Mouse (Mus musculus) stomach, embryonic 14.5 days (tissue): ENCODE measurements around the gene Gm20696. TPM values are rescaled to one million over a fixed set of nuclear protein-coding genes. Genes with fewer than 3 reads are reported as not detected.

Experiments used
- ATAC-seq: fragments of 200-750 bp; cut with Nextera tagmentation; 2 replicates; pipeline ENCODE4 v1.8.0; 2017; ENCODE audit warnings: low read depth, moderate TSS enrichment; ENCODE audit not compliant: insufficient number of reproducible peaks, insufficient read depth, low FRiP score
- H3K27ac ChIP-seq: fragments of 300-500 bp; sonication (generic); 2 replicates; pipeline ENCODE4 v1.5.1; 2014; ENCODE audit warnings: mild to moderate bottlenecking, low read length, moderate library complexity, mixed read lengths
- H3K27me3 ChIP-seq: fragments of 300-500 bp; sonication (generic); 2 replicates; pipeline ENCODE4 v1.6.1; 2014; ENCODE audit warnings: low read length, control low read depth, mixed read lengths; ENCODE audit not compliant: control insufficient read depth, insufficient read depth
- H3K36me3 ChIP-seq: fragments of 300-500 bp; sonication (generic); 2 replicates; pipeline ENCODE4 v1.6.1; 2014; ENCODE audit warnings: mild to moderate bottlenecking, control low read depth, low read length, moderate library complexity, mixed read lengths; ENCODE audit not compliant: control insufficient read depth, insufficient read depth
- H3K4me1 ChIP-seq: fragments of 300-500 bp; sonication (generic); 2 replicates; pipeline ENCODE4 v1.6.1; 2014; ENCODE audit warnings: low read length, control low read depth, mixed read lengths; ENCODE audit not compliant: control insufficient read depth, insufficient read depth
- H3K4me2 ChIP-seq: fragments of 300-500 bp; sonication (generic); replicated peaks from 2 replicates; pipeline ENCODE4 v1.6.1; 2014; ENCODE audit warnings: low read depth, low read length, control low read depth
- H3K4me3 ChIP-seq: fragments of 300-500 bp; sonication (generic); 2 replicates; pipeline ENCODE4 v1.5.1; 2014; ENCODE audit warnings: low read depth, low read length, control low read depth
- H3K9ac ChIP-seq: fragments of 300-500 bp; sonication (generic); replicated peaks from 2 replicates; pipeline ENCODE4 v1.6.1; 2014; ENCODE audit warnings: low read depth, mild to moderate bottlenecking, control low read depth, low read length, moderate library complexity, mixed read lengths
- H3K9me3 ChIP-seq: fragments of 300-500 bp; sonication (generic); 2 replicates; pipeline ENCODE4 v1.6.1; 2016; ENCODE audit warnings: low read depth, low read length, control low read depth; ENCODE audit not compliant: control insufficient read depth
- WGBS: fragments of 180-500 bp; shearing (Covaris S2); extraction: QIAGEN DNeasy Blood & Tissue Kit; methylation state at CpG from one replicate; pipeline ENCODE4 v1.1.7; 2014; 5-methylcytosine and 5-hydroxymethylcytosine counted together
- polyA plus RNA-seq: library from polyadenylated mRNA; unstranded; fragments of >200 nt; fragmentation: Nextera tagmentation; extraction: Ambion mirVana; gene quantifications from 2 replicates; pipeline ENCODE4 v1.2.1, GENCODE M21; 2014

Gm20696 gene
- polyA plus RNA-seq, 1 experiment from 2014 or later, result 7.0 TPM

- Histone ChIP-seq H3K36me3 (no peaks in the 10 kb centered on the region), H3K27me3 (no peaks in the 10 kb centered on the region), H3K4me2 (no peak overlapping the region), H3K4me3 (no peak overlapping the region), H3K9ac (no peak overlapping the region), H3K9me3 (no peaks in the 10 kb centered on the region), H3K27ac (no peak overlapping the region), H3K4me1 (peaks cover 12% of the 10 kb centered on the region)
- ATAC-seq, result no peak
- 89% methylated on average over 3 of the region's 3 CpGs for WGBS
These were observed 324.2 kb downstream of the Gm20696 start for GRCm38 (mm10) chr6:99342416-99342815.

GRCm38 (mm10) chr6:99340902-99341301, 325.7 kb downstream of the Gm20696 start:
- Histone ChIP-seq H3K9me3 (no peaks in the 10 kb centered on the region), H3K4me2 (no peak overlapping the region), H3K27me3 (no peaks in the 10 kb centered on the region), H3K36me3 (no peaks in the 10 kb centered on the region), H3K4me1 (peaks cover 12% of the 10 kb centered on the region), H3K9ac (no peak overlapping the region), H3K4me3 (no peak overlapping the region), H3K27ac (no peak overlapping the region)
- WGBS, result 83% methylated on average over 4 of the region's 4 CpGs
- ATAC-seq, result no peak

DNA sequence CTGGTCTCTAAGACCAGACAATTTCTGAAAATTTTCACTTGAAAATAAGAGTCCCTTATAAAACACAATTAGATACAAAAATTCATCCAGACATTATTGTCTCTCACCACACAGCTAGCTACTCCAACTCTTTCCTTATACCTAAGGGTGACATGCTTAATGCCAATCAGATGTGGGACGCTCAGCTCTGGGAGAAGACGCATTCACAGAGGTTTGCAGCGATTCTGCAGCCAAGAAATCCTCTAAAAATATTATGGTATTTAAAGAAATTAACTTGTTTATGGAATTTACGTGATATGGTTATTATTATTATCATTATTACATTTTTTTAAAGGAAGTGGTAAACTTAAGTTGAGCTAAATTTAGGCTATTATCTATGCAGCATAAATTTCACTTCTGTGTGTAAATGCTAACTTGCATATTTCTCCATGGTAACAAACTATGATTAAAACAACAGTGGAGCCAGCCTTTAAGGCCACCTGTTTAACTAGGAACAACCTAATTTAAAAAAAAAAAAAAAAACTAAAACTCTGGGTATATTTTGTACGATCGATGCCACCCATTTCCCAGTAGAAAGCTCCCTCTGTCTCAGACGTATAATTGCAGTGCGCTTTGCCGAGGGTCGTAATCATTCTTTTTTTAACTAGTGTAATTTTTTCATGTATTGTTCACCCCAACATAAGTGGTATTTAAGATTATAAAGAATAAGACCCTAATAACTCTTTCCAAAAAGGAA, 326.4 kb downstream of the Gm20696 start:
- WGBS, result 85% methylated on average over 10 of the region's 10 CpGs
- H3K27me3 ChIP-seq, result no peaks in the 10 kb centered on the region
- H3K27ac ChIP-seq, result no peak overlapping the region
- no peaks in the 10 kb centered on the region for H3K36me3 ChIP-seq
- ATAC-seq, result no peak
- H3K4me1 ChIP-seq, result peaks cover 12% of the 10 kb centered on the region
- H3K4me2 ChIP-seq, result no peak overlapping the region
- no peak overlapping the region for H3K9ac ChIP-seq
- H3K4me3 ChIP-seq, result no peak overlapping the region
- no peaks in the 10 kb centered on the region for H3K9me3 ChIP-seq

GRCm38 (mm10) chr6:99339343-99339620, 327.3 kb downstream of the Gm20696 start:
- no peaks in the 10 kb centered on the region for H3K9me3 ChIP-seq
- H3K4me3 ChIP-seq, result no peak overlapping the region
- 48% methylated on average over 5 of the region's 5 CpGs for WGBS
- no peak overlapping the region for H3K9ac ChIP-seq
- H3K4me1 ChIP-seq, result peaks cover 12% of the 10 kb centered on the region
- H3K36me3 ChIP-seq, result no peaks in the 10 kb centered on the region
- ATAC-seq, result no peak
- no peak overlapping the region for H3K27ac ChIP-seq
- H3K27me3 ChIP-seq, result no peaks in the 10 kb centered on the region
- H3K4me2 ChIP-seq, result no peak overlapping the region

DNA sequence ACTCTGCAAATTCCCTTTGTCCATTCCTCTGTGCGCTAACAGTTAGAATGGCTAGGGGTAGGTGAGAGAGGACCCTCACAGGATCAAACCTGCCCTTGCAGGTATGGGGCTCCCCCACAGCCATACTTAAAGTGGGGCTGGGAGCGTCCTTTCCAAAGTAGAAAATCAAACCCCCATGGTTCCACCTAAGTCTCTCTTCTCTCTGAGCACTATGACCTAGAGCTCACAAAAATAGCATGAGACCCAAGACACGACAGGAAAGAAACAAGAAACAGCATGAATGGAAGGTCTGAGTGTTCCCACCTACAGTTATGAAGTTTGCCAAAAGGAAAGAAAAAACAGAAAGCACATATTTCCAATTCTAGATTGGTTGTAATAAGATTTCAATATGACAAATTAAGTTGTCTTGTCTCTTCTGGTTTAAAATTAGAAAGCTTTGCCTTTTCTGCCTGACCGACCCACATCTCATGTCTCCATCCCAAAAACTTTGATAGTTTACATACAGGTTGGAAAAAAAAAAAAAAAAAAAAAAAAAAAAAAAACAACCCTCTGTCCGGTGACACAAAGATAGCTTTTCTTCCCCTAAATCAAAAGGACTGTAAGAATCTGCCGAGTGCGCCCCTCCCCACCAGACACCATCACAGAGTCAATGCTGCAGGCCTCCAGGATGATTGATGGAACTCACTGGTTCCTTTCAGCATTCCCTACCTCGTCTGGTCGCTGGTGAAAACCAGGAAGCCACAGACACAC, 327.8 kb downstream of the Gm20696 start:
- WGBS, result 42% methylated on average over 9 of the region's 9 CpGs
- Histone ChIP-seq H3K9ac (no peak overlapping the region), H3K4me1 (peaks cover 12% of the 10 kb centered on the region), H3K27ac (no peak overlapping the region), H3K9me3 (no peaks in the 10 kb centered on the region), H3K36me3 (no peaks in the 10 kb centered on the region), H3K4me2 (no peak overlapping the region), H3K4me3 (no peak overlapping the region), H3K27me3 (no peaks in the 10 kb centered on the region)
- no peak for ATAC-seq

- 36% methylated on average over 3 of the region's 3 CpGs for WGBS
- Histone ChIP-seq H3K4me2 (no peak overlapping the region), H3K9ac (no peak overlapping the region), H3K9me3 (no peaks in the 10 kb centered on the region), H3K4me3 (no peak overlapping the region), H3K27me3 (no peaks in the 10 kb centered on the region), H3K36me3 (no peaks in the 10 kb centered on the region), H3K4me1 (peaks cover 12% of the 10 kb centered on the region), H3K27ac (no peak overlapping the region; the same call in 1 of the 2 replicates)
- no peak for ATAC-seq
These were observed 328.4 kb downstream of the Gm20696 start for GRCm38 (mm10) chr6:99338174-99338573.

DNA sequence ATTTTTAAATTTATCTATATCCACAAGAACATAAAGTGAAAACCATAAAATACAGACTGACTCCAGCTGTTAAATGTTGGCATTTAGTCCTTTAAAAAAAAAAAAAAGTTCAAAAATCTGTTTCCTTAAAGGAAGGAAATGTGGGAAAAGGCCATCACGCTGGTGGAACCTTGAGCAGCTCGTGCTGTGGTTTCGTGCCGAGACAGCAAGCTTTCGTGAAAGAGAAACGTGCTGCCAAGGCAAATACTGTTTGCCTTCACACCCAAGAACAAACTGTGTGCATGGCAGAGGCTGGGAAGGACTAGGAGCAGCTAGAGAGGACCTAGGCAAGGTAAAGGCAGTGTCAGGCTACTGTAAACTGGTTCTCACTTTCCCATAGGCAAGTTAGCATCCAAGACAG, 329.0 kb downstream of the Gm20696 start:
- peaks cover 12% of the 10 kb centered on the region for H3K4me1 ChIP-seq
- 17% methylated on average over 6 of the region's 6 CpGs for WGBS
- no peak for ATAC-seq
- no peaks in the 10 kb centered on the region for H3K9me3 ChIP-seq
- H3K36me3 ChIP-seq, result no peaks in the 10 kb centered on the region
- no peaks in the 10 kb centered on the region for H3K27me3 ChIP-seq
- no peak overlapping the region for H3K4me2 ChIP-seq
- peak overlapping the region; percentile 62; the same call in 1 of the 2 replicates for H3K27ac ChIP-seq
- H3K9ac ChIP-seq, result no peak overlapping the region
- no peak overlapping the region for H3K4me3 ChIP-seq

- no peak for ATAC-seq
- Histone ChIP-seq H3K4me2 (no peak overlapping the region), H3K4me1 (peaks cover 12% of the 10 kb centered on the region), H3K36me3 (no peaks in the 10 kb centered on the region), H3K9ac (no peak overlapping the region), H3K27me3 (no peaks in the 10 kb centered on the region), H3K27ac (no peak overlapping the region), H3K9me3 (no peaks in the 10 kb centered on the region), H3K4me3 (no peak overlapping the region)
- 32% methylated on average over 5 of the region's 5 CpGs for WGBS
These were observed 330.4 kb downstream of the Gm20696 start for GRCm38 (mm10) chr6:99336191-99336590.
